Mouse (Mus musculus) neural tube, embryonic 13.5 days (tissue): ENCODE results near the gene Arhgap4. TPM values are rescaled to one million over a fixed set of nuclear protein-coding genes. Genes with fewer than 3 reads are reported as not detected.

Experiments
- ATAC-seq: fragments of 200-750 bp; cut with Nextera tagmentation; 2 replicates; pipeline ENCODE4 v1.8.0; 2017; ENCODE audit warnings: low read depth, mild to moderate bottlenecking, moderate TSS enrichment, moderate library complexity
- H3K27ac ChIP-seq: fragments of 300-500 bp; sonication (generic); replicated peaks from 2 replicates; pipeline ENCODE4 v1.5.1; 2015; ENCODE audit warnings: moderate library complexity, mild to moderate bottlenecking, inconsistent platforms
- H3K27me3 ChIP-seq: fragments of 300-500 bp; sonication (generic); 2 replicates; pipeline ENCODE4 v1.6.1; 2015; ENCODE audit warnings: mild to moderate bottlenecking, inconsistent platforms
- H3K36me3 ChIP-seq: fragments of 300-500 bp; sonication (generic); 2 replicates; pipeline ENCODE4 v1.6.1; 2015; ENCODE audit warnings: mild to moderate bottlenecking, inconsistent platforms
- H3K4me1 ChIP-seq: fragments of 300-500 bp; sonication (generic); replicated peaks from 2 replicates; pipeline ENCODE4 v1.6.1; 2015; ENCODE audit warnings: inconsistent platforms
- H3K4me2 ChIP-seq: fragments of 300-500 bp; sonication (generic); 2 replicates; pipeline ENCODE4 v1.6.1; 2015; ENCODE audit warnings: inconsistent platforms, mild to moderate bottlenecking, moderate library complexity
- H3K4me3 ChIP-seq: fragments of 300-500 bp; sonication (generic); 2 replicates; pipeline ENCODE4 v1.5.1; 2015; ENCODE audit warnings: mild to moderate bottlenecking, inconsistent platforms
- H3K9ac ChIP-seq: fragments of 300-500 bp; sonication (generic); 2 replicates; pipeline ENCODE4 v1.6.1; 2015; ENCODE audit warnings: moderate library complexity, mild to moderate bottlenecking, inconsistent platforms
- H3K9me3 ChIP-seq: fragments of 300-500 bp; sonication (generic); 2 replicates; pipeline ENCODE4 v1.6.1; 2016; ENCODE audit warnings: inconsistent platforms
- WGBS: fragments of 180-500 bp; shearing (Covaris S2); methylation state at CpG from one replicate; pipeline ENCODE4 v1.1.7; 2015; 5-methylcytosine and 5-hydroxymethylcytosine counted together
- polyA plus RNA-seq: library from polyadenylated mRNA; unstranded; fragments of >200 nt; fragmentation: Nextera tagmentation; extraction: Ambion mirVana; gene quantifications from 2 replicates; pipeline ENCODE4 v1.2.1, GENCODE M21; 2015

Arhgap4 gene
- polyA plus RNA-seq, 1 experiment from 2014 or later: 2.8 TPM

DNA sequence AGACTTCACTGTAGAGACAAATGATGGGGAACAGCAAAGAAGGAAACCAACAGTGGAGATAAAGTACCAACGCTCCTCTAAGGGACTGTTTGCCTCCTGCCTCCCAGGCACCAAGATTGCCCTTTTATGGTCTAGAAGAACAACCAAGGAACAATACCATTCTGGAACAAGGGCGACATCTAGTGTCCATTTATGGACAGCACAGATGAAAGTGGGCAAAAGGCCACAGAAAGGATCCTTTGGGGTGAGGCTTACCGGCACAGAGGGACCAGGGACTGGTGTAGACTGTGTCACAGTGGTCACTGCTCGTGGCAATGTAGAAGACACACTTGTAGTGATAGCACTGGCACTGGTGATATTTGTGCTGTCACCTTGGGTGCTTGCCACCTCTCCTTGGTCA lies 27.0 kb upstream of the Arhgap4 start:
- Histone ChIP-seq H3K9me3 (no peaks in the 10 kb centered on the region), H3K36me3 (peaks cover 94% of the 10 kb centered on the region), H3K27me3 (no peaks in the 10 kb centered on the region), H3K4me3 (no peak overlapping the region), H3K27ac (no peak overlapping the region), H3K4me2 (no peak overlapping the region), H3K4me1 (no peaks in the 10 kb centered on the region), H3K9ac (no peak overlapping the region)
- ATAC-seq: peak; percentile 42; the same call in 1 of the 2 replicates
- WGBS: 21% methylated on average over 4 of the region's 4 CpGs

DNA sequence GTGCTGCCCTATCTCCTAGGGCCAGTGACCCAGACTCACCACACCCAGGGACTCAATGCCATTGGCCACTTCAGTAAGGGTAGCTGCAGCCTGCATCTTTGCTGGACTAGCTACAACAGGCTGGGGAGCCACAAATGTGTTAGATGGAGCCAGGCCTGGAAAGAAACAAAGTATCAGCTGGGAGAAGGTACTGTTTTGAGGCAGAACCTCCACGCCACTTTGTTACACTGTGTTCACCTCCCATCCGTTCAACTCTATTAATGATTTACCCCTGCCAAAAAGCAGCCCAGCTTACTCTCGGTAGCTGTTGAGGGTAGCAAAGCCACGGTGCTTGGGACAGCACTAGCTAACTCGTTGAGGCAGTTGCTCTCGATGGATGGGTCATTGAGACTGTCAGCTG lies 25.2 kb upstream of the Arhgap4 start:
- no peak overlapping the region for H3K4me2 ChIP-seq
- 83% methylated on average over 6 of the region's 6 CpGs for WGBS
- H3K4me1 ChIP-seq: no peaks in the 10 kb centered on the region
- no peak overlapping the region for H3K27ac ChIP-seq
- no peak for ATAC-seq
- no peaks in the 10 kb centered on the region for H3K27me3 ChIP-seq
- no peaks in the 10 kb centered on the region for H3K9me3 ChIP-seq
- H3K36me3 ChIP-seq: peaks cover 94% of the 10 kb centered on the region
- no peak overlapping the region for H3K9ac ChIP-seq
- H3K4me3 ChIP-seq: no peak overlapping the region

DNA sequence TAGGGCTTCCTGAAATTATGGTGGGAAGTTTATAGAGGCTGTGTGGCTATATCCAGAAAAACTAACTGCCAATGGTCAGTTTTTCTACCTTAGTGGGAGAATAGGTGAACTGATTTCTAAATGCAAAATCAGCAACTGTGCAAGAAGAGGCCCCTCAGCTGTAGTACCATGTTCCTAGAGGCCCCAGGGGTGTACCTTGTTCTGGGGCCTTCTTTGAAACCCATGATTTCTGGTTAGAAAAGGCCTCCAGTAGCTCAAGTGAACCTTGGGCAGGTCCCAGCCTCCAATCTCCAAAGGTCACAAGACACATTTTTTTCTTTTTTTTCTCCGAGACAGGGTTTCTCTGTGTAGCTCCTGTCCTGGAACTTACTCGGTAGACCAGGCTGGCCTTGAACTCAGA lies 20.6 kb upstream of the Arhgap4 start:
- no peak overlapping the region for H3K4me3 ChIP-seq
- no peak overlapping the region for H3K9ac ChIP-seq
- no peak for ATAC-seq

DNA sequence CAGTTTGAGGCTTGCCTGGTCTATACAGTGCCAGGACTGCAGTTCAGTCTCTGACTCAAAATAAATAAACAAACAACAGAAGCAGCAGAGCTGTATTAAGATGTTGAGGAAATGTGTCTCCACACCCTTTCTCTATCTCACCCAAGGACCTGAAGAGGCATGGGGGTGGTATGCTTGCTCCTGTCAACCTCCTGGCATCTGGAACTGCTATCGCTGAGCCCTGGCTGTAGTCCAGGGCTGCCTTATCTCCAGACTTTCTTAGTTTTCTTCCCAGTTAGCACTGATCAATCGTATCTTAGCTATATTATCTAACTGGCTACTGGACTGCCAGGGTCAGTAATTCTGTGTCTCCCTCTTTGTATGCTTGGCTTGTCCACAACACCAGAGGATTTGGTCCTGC lies 20.2 kb upstream of the Arhgap4 start:
- no peak overlapping the region for H3K27ac ChIP-seq
- no peaks in the 10 kb centered on the region for H3K9me3 ChIP-seq
- peaks cover 56% of the 10 kb centered on the region for H3K36me3 ChIP-seq
- H3K9ac ChIP-seq: no peak overlapping the region
- H3K27me3 ChIP-seq: no peaks in the 10 kb centered on the region
- no peak overlapping the region for H3K4me3 ChIP-seq
- ATAC-seq: no peak
- no peaks in the 10 kb centered on the region for H3K4me1 ChIP-seq
- no peak overlapping the region for H3K4me2 ChIP-seq
- 87% methylated on average over 2 of the region's 2 CpGs for WGBS

More for the DNA sequence above, 20.6 kb upstream of the Arhgap4 start:
- Histone ChIP-seq H3K27me3 (no peaks in the 10 kb centered on the region), H3K27ac (no peak overlapping the region), H3K36me3 (peaks cover 60% of the 10 kb centered on the region), H3K4me2 (no peak overlapping the region), H3K4me1 (no peaks in the 10 kb centered on the region), H3K9me3 (no peaks in the 10 kb centered on the region)
- WGBS: 85% methylated on average over 2 of the region's 2 CpGs

DNA sequence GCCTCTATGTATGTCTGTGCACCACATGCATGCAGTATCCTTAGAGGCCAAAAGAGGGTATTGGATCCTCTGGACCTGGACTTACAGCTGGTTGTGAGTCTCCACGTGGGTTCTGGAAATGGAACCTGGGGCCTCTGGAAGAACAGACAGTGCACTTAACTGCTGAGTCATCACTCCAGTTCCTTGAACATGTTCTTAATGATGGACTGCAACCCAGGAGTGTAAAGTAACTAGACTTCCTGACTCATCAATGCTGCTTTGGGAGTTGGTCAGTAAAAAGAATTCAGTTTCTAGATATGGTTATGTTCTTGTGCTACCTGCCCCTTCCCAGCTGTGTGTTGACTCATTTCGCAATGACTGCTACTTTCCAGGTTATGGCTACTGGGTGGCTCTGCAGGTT lies 10.2 kb upstream of the Arhgap4 start:
- Histone ChIP-seq H3K4me1 (no peaks in the 10 kb centered on the region), H3K4me3 (no peak overlapping the region), H3K9ac (no peak overlapping the region), H3K4me2 (no peak overlapping the region), H3K36me3 (no peaks in the 10 kb centered on the region), H3K9me3 (no peaks in the 10 kb centered on the region), H3K27me3 (no peaks in the 10 kb centered on the region), H3K27ac (no peak overlapping the region)
- WGBS: 71% methylated on average over 2 of the region's 2 CpGs
- ATAC-seq: no peak

DNA sequence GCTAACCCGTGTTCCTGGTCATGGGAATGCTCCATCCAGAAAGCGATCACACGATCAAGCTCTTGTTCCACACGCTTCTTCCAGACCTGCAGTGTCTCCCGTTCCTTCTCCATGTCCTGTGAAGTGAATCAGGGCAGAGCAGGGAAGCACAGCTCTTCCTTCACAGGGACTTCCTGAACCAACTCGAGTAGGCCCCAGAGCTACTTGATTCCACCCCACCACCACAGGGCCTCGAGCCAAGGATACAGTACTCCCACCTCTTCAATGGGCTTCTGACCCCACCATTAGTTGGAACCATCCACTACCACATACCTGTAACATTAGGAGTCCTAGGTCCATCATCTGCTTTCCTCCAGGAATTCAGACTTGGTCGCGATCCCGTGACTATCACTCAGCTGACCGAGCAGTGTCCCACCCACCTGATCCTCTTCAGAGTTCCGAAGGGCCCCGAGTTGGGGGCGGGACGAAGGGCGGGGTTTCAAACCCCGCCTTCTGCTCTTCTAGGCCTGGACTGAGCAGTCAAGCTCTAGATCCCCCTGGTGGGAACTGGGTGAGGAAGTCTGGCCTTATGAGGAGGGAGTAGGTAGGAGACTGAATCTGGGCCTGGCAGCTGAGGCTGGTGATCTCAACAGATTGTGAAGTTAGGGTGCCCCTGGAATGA lies 8.9 kb upstream of the Arhgap4 start, which contains the start of gene Renbp:
Gene Renbp (minus strand): TSS at position 449 of the 661 bp plus-strand sequence.
- WGBS: 43% methylated on average over 17 of the region's 17 CpGs
- Histone ChIP-seq H3K9ac (no peak within 1 kb of the TSS), H3K27me3 (no peaks in the 10 kb centered on the region), H3K4me1 (no peaks in the 10 kb centered on the region), H3K4me2 (0 out of 2 replicates have a peak within 1 kb of the TSS, but pooled peaks have one; percentile 16), H3K27ac (no peak within 1 kb of the TSS), H3K4me3 (peak within 1 kb of the TSS; percentile 13), H3K9me3 (no peaks in the 10 kb centered on the region), H3K36me3 (no peaks in the 10 kb centered on the region)
- 0 out of 2 replicates have a peak, but pooled peaks have one; percentile 47 for ATAC-seq

DNA sequence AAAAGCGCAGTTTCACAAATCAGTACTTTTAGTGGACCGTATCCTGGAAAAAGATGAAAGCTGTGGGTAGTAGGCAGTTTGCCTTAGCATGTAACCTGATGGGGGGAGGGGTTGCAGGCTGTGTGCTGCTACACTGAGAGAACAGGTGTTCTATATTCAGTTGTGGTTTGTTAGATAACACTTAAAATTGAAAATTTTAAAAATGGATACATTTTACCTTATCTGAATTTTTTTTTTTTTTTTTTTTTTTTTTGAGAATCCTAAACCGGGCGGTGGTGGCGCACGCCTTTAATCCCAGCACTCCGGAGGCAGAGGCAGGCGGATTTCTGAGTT lies 846 bp upstream of the Arhgap4 start:
- H3K27me3 ChIP-seq: no peaks in the 10 kb centered on the region
- peak overlapping the region; percentile 70 for H3K9ac ChIP-seq
- H3K4me1 ChIP-seq: peaks cover 8% of the 10 kb centered on the region
- WGBS: 79% methylated on average over 8 of the region's 8 CpGs
- H3K9me3 ChIP-seq: no peaks in the 10 kb centered on the region
- peak overlapping the region; percentile 56 for H3K4me3 ChIP-seq
- peaks cover 3% of the 10 kb centered on the region; the same call in 1 of the 2 replicates for H3K36me3 ChIP-seq
- ATAC-seq: peak; percentile 9; the same call in 1 of the 2 replicates
- peak overlapping the region; percentile 74 for H3K4me2 ChIP-seq
- H3K27ac ChIP-seq: peak overlapping the region; percentile 83

DNA sequence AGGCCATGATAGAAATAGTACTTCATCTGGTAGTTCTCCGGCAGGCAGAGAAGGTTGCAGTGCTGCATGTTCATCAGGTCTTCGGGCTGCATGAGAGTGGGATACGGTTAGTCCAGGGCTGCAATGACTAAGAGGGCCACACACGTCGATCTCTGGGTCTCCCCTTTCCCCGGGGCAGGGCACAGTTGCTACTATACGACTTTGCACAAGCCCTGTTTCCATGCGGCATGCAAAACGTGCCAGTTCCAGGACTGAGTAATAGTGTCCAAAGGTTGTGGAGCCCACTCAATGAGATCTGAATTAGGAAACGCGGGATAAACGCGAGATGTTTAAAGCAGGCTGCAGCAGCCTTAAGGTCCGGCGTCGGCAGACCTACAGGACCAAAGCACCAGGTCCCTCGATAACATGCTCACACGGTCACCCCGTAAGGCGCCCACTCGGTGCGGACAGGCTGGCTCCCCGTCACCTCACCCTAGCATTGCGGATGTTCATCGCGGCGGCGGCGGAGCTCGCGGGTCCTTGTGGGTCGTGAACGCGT lies 316 bp downstream of the Arhgap4 start:
- H3K9ac ChIP-seq: peak overlapping the region; percentile 76
- peak overlapping the region; percentile 83 for H3K27ac ChIP-seq
- H3K4me2 ChIP-seq: peak overlapping the region; percentile 74
- no peaks in the 10 kb centered on the region for H3K9me3 ChIP-seq
- peaks cover 8% of the 10 kb centered on the region for H3K4me1 ChIP-seq
- peak overlapping the region; percentile 56 for H3K4me3 ChIP-seq
- H3K36me3 ChIP-seq: peaks cover 9% of the 10 kb centered on the region; the same call in 1 of the 2 replicates
- peak; percentile 26 for ATAC-seq
- WGBS: 16% methylated on average over 34 of the region's 34 CpGs
- no peaks in the 10 kb centered on the region for H3K27me3 ChIP-seq

DNA sequence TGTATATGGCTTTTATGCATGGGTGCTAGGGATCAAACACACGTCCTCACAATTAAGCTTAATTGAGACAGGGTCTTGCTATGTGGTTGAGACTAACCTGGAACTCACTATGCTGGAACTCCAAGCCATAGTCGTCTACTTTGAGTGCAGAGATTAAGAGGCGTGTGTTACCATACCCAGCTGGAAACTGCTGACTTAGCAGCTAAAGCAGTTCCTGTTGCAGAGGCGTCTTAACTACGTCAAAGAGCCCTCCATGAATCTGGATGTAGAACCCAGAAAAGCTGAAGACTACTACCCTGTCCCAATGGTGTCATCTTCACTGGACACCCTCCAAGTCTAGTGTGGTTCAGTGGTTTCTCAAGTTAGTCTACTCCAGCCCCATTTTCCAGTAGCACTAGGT lies 3.0 kb downstream of the Arhgap4 start:
- Histone ChIP-seq H3K27ac (no peak overlapping the region), H3K9me3 (no peaks in the 10 kb centered on the region), H3K27me3 (no peaks in the 10 kb centered on the region), H3K4me3 (no peak overlapping the region), H3K4me1 (peaks cover 14% of the 10 kb centered on the region), H3K9ac (no peak overlapping the region), H3K4me2 (no peak overlapping the region), H3K36me3 (peaks cover 9% of the 10 kb centered on the region; the same call in 1 of the 2 replicates)
- ATAC-seq: no peak
- WGBS: 82% methylated on average over 5 of the region's 5 CpGs

DNA sequence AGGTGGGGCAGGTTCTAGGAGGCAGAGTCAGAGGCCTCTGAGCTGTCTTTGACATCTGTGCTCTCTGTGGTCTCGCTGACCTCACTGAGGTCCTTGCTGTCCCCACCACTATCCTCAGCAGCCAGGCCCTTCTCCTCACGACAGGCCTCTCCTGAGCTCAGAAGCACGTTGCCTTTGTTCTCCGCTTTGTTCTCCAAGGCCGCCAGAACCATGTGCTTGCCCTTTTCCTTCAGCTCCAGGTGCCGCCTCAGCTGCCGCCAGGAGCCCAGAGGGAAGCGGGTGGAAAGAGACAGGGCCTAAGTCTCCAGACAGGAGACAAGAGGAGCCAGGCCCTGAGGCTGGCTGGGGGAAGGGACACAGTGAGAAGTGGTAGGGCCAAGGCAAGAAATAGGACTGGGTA lies 4.7 kb downstream of the Arhgap4 start:
- H3K4me2 ChIP-seq: no peak overlapping the region
- H3K27ac ChIP-seq: no peak overlapping the region
- no peaks in the 10 kb centered on the region for H3K9me3 ChIP-seq
- H3K4me3 ChIP-seq: no peak overlapping the region
- H3K9ac ChIP-seq: no peak overlapping the region
- WGBS: 83% methylated on average over 8 of the region's 8 CpGs
- no peak for ATAC-seq
- peaks cover 14% of the 10 kb centered on the region for H3K4me1 ChIP-seq
- no peaks in the 10 kb centered on the region for H3K27me3 ChIP-seq
- peaks cover 9% of the 10 kb centered on the region; the same call in 1 of the 2 replicates for H3K36me3 ChIP-seq

DNA sequence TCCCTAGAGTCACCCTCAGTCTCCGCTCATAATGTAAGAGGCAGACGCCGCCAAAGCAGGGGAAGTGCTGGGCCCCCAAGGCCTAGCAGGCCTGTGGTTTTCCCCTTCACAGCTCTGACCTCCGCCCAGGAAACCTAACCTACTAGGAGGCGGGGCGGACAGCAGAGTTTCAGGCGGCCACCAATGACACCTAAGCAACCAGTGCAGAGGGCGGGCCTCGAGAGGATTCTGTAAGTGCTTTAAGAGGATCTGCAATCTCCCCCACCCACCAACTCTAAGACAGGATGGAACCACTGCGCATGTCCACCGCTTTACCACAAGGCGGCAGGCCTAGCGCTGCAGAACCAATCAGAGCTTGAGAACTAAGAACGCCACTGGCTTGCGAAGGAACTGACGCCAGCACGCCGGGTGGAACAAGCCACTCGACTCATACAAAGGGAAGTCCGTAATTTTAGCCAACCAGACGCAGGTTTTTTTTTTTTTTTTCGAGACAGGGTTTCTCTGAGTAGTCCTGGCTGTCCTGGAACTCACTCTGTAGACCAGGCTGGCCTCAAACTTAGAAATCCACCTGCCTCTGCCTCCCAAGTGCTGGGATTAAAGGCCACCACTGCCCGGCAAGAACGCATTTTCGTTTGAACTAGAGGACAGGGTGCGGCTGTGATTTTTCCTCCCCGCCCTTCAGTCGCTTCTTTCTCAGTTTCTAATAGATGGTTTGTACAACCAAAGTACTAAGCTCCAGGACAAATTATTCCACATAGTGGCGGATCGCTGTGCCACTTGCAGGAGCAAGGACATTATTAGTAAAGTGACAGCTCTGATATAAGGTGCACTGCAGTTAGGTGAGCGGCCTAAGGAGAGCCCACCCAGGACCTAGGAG lies 6.6 kb downstream of the Arhgap4 start:
- peak overlapping the region; percentile 83 for H3K27ac ChIP-seq

DNA sequence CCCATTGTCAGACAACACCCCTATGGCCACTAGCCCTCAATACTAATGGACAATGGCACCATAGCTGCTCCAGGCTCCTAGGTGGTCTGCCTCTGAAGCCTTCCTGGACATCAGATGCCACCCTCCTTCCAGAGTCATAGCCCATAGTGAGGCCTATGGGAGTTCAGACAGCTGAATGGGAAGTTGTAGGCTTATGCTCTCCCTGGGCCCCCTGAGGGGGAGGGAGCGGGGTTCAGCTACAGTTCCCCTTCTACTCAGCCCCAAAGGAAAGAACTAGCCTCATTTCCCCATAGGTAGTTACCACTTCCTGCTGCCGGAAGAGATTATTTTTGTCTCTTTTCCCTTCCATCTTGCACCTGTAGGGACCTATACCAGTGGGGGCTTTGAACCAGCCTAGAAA lies 10.1 kb downstream of the Arhgap4 start:
- Histone ChIP-seq H3K9ac (no peak overlapping the region), H3K36me3 (no peaks in the 10 kb centered on the region), H3K9me3 (no peaks in the 10 kb centered on the region), H3K4me1 (peaks cover 6% of the 10 kb centered on the region), H3K27ac (no peak overlapping the region), H3K4me2 (no peak overlapping the region), H3K4me3 (no peak overlapping the region), H3K27me3 (no peaks in the 10 kb centered on the region)
- ATAC-seq: no peak
- WGBS: 79% methylated on average over 2 of the region's 2 CpGs

More for the DNA sequence above, 6.6 kb downstream of the Arhgap4 start:
- Histone ChIP-seq H3K36me3 (peaks cover 9% of the 10 kb centered on the region; the same call in 1 of the 2 replicates), H3K9ac (peak overlapping the region; percentile 53), H3K4me2 (peak overlapping the region; percentile 48), H3K9me3 (no peaks in the 10 kb centered on the region), H3K4me3 (peak overlapping the region; percentile 22), H3K4me1 (peaks cover 6% of the 10 kb centered on the region), H3K27me3 (no peaks in the 10 kb centered on the region)
- ATAC-seq: peak; percentile 96
- 25% methylated on average over 31 of the region's 31 CpGs for WGBS
